Mouse (Mus musculus) bone marrow macrophage, adult 2 months (primary cell): ENCODE measurements around the gene Pygo2.

Source experiments
- CTCF ChIP-seq: IDR thresholded peaks from 2 replicates; pipeline ENCODE4 v1.5.1; 2012; ENCODE audit warnings: low read depth, mild to moderate bottlenecking, low read length, moderate library complexity
- POLR2A ChIP-seq: IDR thresholded peaks from 2 replicates; pipeline ENCODE4 v1.6.1; 2012; ENCODE audit warnings: mild to moderate bottlenecking, low read depth, low read length, borderline replicate concordance

DNA sequence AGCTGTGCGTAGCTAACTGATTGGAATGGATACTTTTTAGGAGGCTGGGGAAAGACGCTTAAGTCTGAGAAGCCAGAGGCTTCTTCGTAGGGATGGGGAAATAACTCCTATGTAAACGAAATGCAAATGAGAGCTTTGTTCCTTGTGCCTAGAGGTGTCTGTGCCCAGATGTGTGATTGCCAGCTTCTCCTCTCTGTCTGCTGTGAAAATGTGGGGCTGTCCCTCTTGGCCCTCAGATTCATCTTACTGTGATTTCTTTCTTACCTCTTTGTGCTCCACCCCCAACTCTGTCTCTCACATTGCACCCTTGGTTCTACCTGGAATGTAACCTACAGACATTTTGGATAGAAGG, 33.4 kb upstream of the Pygo2 start:
- TF ChIP-seq CTCF = no peak
- no peak for TF ChIP-seq POLR2A
